Mouse (Mus musculus): ENCODE data around the gene Rapgef4. TPM values are rescaled to one million over a fixed set of nuclear protein-coding genes. Genes with fewer than 3 reads are reported as not detected.

Rapgef4 gene
- polyA plus RNA-seq, 1 experiment, result 11.3 TPM

DNA sequence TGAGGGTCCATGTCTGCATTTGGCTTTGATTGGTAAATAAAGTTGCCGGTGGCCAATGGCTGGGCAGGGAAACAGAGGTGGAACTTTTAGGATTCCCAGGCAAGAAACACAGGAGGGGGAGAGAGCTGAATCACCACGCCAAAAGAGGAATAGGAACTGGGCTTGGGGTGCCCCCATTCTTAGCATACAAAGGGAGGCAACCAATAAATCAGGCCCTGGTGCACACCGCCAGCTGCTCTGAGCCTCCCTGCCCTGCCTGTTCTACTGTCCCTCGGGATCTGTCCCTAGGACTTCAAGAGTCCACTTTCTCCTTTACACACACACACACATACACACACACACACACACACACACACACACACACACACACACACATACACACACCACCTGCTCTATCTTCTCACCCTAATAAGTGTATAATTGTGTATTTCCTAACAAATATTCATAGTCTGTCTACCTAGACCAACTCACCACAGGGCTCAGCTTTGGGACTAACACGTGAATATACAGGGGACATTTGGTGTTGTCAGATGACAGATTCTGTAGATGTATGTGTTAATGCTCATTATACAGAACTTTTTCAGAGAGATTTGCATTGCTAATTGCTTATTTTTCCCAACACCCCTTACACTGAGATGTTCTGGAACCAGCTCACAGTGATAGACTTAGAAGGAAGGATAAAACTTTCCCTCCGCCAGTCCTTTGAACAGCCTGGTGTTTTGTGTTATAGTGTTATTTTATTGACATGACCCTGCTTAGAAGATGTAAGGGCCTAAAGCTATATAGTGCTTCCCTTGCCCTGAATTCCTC is 196.4 kb downstream of the Rapgef4 start:
- DNase-seq (ENCODE audit: low read depth in 1 of 2, low spot score in 2 of 2), result no peak
- Histone ChIP-seq H3K27me3 (ENCODE audit: control insufficient read depth, insufficient read depth, low read length) (no peaks in the 10 kb centered on the region), H3K27ac (ENCODE audit: insufficient read depth, low read length) (no peak overlapping the region), H3K4me1 (ENCODE audit: control insufficient read depth, insufficient read depth, insufficient read length) (no peaks in the 10 kb centered on the region), H3K36me3 (ENCODE audit: control insufficient read depth, insufficient read depth, low read length) (peaks cover 11% of the 10 kb centered on the region), H3K4me3 (ENCODE audit: extremely low read depth, insufficient read depth, insufficient read length) (no peak overlapping the region)
- TF ChIP-seq CTCF (IDR thresholded peaks at IDR 0.05; ENCODE audit: extremely low read depth, insufficient read depth, insufficient read length, insufficient replicate concordance) (no peak), POLR2A (IDR thresholded peaks at IDR 0.05; ENCODE audit: low read depth, low read length) (no peak)
- 64% methylated on average over 6 of the region's 6 CpGs for WGBS

DNA sequence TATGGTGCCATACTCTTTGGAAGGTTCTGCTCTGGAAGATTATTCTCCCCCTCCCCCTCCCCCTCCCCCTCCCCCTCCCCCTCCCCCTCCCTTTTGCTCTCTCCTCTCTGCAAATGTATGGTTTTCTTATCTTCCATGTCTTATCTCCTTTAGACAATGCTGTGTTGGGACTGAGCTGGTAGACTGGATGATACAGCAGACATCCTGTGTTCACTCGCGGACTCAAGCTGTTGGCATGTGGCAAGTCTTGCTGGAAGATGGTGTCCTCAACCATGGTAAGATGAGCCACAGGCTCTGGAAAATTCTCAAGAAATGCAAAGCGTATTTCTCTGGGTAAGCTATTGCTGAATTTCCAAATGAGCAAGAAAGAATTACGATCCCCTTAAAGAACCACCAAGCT is 197.0 kb downstream of the Rapgef4 start:
- 94% methylated on average over 4 of the region's 4 CpGs for WGBS
- no peak for TF ChIP-seq POLR2A (IDR thresholded peaks at IDR 0.05; ENCODE audit: low read depth, low read length)
- no peak for TF ChIP-seq CTCF (IDR thresholded peaks at IDR 0.05; ENCODE audit: extremely low read depth, insufficient read depth, insufficient read length, insufficient replicate concordance)
- DNase-seq (ENCODE audit: low read depth in 1 of 2, low spot score in 2 of 2), result no peak

DNA sequence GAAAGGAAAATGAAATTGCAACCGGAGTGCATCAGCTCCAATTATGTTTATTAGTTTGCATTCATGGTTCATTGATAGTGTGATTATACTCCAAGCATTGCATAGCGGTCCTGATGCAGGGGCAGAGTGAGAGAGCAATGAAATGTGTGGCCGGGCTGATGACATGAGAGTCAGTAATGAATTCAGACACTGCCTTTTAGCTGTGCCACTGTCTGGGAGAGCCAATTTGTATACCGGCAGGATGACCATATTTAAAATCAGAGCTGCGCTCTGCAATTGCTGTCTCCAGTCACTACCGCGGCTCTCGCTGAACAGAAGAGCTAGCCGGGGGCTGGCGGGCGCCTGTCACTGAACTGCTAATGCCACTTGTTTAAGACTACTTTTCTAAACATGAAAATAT is 197.5 kb downstream of the Rapgef4 start:
- no peak overlapping the region for H3K4me3 ChIP-seq (ENCODE audit: extremely low read depth, insufficient read depth, insufficient read length)
- 94% methylated on average over 11 of the region's 11 CpGs for WGBS
- no peaks in the 10 kb centered on the region for H3K4me1 ChIP-seq (ENCODE audit: control insufficient read depth, insufficient read depth, insufficient read length)
- H3K27me3 ChIP-seq (ENCODE audit: control insufficient read depth, insufficient read depth, low read length), result no peaks in the 10 kb centered on the region
- peaks cover 11% of the 10 kb centered on the region for H3K36me3 ChIP-seq (ENCODE audit: control insufficient read depth, insufficient read depth, low read length)
- TF ChIP-seq CTCF (IDR thresholded peaks at IDR 0.05; ENCODE audit: extremely low read depth, insufficient read depth, insufficient read length, insufficient replicate concordance) (no peak), POLR2A (IDR thresholded peaks at IDR 0.05; ENCODE audit: low read depth, low read length) (no peak)
- H3K27ac ChIP-seq (ENCODE audit: insufficient read depth, low read length), result no peak overlapping the region
- DNase-seq (ENCODE audit: low read depth in 1 of 2, low spot score in 2 of 2), result no peak

More for the DNA sequence above, 197.0 kb downstream of the Rapgef4 start:
- Histone ChIP-seq H3K4me1 (ENCODE audit: control insufficient read depth, insufficient read depth, insufficient read length) (no peaks in the 10 kb centered on the region), H3K27me3 (ENCODE audit: control insufficient read depth, insufficient read depth, low read length) (no peaks in the 10 kb centered on the region), H3K27ac (ENCODE audit: insufficient read depth, low read length) (no peak overlapping the region), H3K4me3 (ENCODE audit: extremely low read depth, insufficient read depth, insufficient read length) (no peak overlapping the region), H3K36me3 (ENCODE audit: control insufficient read depth, insufficient read depth, low read length) (peaks cover 11% of the 10 kb centered on the region)

DNA sequence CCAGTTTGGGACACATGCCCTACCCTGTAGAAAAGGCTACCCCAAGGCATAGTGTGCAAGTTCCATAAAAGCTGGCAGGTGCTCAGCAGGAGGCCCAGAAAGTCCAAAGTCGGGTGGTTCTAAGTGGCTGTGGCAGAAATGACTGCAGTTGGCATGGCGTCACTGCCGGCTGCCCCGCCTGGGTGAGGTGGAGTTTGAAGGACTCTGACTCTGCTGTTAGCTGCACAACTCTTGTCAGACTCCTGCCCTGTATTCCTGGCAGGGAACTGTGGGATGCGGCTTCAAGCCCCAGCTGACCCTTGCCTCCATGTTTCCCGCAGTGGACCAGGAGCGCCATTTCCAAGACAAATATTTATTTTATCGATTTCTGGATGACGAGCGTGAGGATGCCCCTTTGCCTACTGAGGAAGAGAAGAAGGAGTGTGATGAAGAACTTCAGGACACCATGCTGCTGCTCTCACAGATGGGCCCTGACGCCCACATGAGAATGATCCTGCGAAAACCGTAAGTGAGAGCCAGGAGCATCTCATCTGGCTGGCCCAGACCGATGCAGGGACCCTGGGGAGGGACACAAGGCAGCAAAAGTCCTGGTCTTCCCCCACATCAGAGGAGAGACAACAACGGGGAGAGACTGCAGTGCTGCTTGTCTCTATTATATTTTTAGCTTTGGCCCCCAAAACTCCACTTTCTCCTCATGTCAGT is 198.7 kb downstream of the Rapgef4 start:
- Histone ChIP-seq H3K27ac (ENCODE audit: insufficient read depth, low read length) (no peak overlapping the region), H3K4me1 (ENCODE audit: control insufficient read depth, insufficient read depth, insufficient read length) (no peaks in the 10 kb centered on the region), H3K4me3 (ENCODE audit: extremely low read depth, insufficient read depth, insufficient read length) (no peak overlapping the region), H3K27me3 (ENCODE audit: control insufficient read depth, insufficient read depth, low read length) (no peaks in the 10 kb centered on the region), H3K36me3 (ENCODE audit: control insufficient read depth, insufficient read depth, low read length) (peaks cover 11% of the 10 kb centered on the region)
- WGBS, result 94% methylated on average over 15 of the region's 15 CpGs
- DNase-seq (ENCODE audit: low read depth in 1 of 2, low spot score in 2 of 2), result no peak
- TF ChIP-seq CTCF (IDR thresholded peaks at IDR 0.05; ENCODE audit: extremely low read depth, insufficient read depth, insufficient read length, insufficient replicate concordance) (no peak), POLR2A (IDR thresholded peaks at IDR 0.05; ENCODE audit: low read depth, low read length) (no peak)

DNA sequence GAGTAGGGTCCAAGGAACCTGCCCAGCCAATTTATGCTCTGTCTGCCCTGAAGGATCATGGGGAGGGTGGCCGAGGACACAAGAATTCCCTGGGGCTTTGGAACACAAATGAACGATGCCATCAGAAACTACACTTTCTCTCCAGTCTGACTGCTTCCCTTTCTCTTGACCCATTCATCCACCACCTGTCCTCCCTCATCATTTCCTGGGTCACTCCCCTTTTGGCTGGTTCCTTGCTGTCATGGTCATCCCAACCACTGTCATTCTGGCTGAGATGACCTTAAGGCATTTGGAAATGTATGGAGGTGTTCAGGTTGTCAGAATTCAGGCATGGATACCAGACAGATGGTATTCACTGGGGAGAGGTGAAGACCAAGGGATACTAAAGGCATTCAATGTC is 200.4 kb downstream of the Rapgef4 start:
- Histone ChIP-seq H3K4me1 (ENCODE audit: control insufficient read depth, insufficient read depth, insufficient read length) (no peaks in the 10 kb centered on the region), H3K36me3 (ENCODE audit: control insufficient read depth, insufficient read depth, low read length) (peaks cover 8% of the 10 kb centered on the region), H3K4me3 (ENCODE audit: extremely low read depth, insufficient read depth, insufficient read length) (no peak overlapping the region), H3K27me3 (ENCODE audit: control insufficient read depth, insufficient read depth, low read length) (no peaks in the 10 kb centered on the region), H3K27ac (ENCODE audit: insufficient read depth, low read length) (no peak overlapping the region)
- DNase-seq (ENCODE audit: low read depth in 1 of 2, low spot score in 2 of 2), result no peak
- TF ChIP-seq POLR2A (IDR thresholded peaks at IDR 0.05; ENCODE audit: low read depth, low read length) (no peak), CTCF (IDR thresholded peaks at IDR 0.05; ENCODE audit: extremely low read depth, insufficient read depth, insufficient read length, insufficient replicate concordance) (no peak)
- 87% methylated on average over 2 of the region's 2 CpGs for WGBS

DNA sequence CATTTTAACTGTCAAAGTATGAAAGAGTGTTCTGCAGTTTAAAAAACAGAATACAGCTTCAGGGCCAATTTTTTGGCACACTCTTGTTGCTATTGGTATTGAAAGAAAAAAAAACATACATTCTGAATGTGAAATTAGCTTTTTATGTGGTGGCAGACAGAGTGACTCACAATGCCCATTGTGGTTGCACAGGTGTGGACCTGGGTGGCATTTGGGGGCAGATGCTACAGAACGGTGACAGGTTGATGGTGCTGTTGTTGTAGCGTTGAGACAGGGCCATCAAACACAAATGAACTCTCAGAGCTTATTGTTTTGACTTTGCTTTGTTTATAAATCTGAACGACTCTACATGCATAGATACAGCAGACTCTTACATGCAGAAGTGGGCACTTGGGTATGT is 202.7 kb downstream of the Rapgef4 start:
- Histone ChIP-seq H3K4me1 (ENCODE audit: control insufficient read depth, insufficient read depth, insufficient read length) (no peaks in the 10 kb centered on the region), H3K27me3 (ENCODE audit: control insufficient read depth, insufficient read depth, low read length) (no peaks in the 10 kb centered on the region), H3K36me3 (ENCODE audit: control insufficient read depth, insufficient read depth, low read length) (peaks cover 8% of the 10 kb centered on the region), H3K4me3 (ENCODE audit: extremely low read depth, insufficient read depth, insufficient read length) (no peak overlapping the region), H3K27ac (ENCODE audit: insufficient read depth, low read length) (no peak overlapping the region)
- WGBS, result 74% methylated on average over 3 of the region's 3 CpGs
- TF ChIP-seq CTCF (IDR thresholded peaks at IDR 0.05; ENCODE audit: extremely low read depth, insufficient read depth, insufficient read length, insufficient replicate concordance) (no peak), POLR2A (IDR thresholded peaks at IDR 0.05; ENCODE audit: low read depth, low read length) (no peak)
- no peak for DNase-seq (ENCODE audit: low read depth in 1 of 2, low spot score in 2 of 2)

Data from spleen, adult 2 months (tissue).